Mouse (Mus musculus) kidney, adult 2 months (tissue): ENCODE measurements around the gene Hbb-bt. TPM values are rescaled to one million over a fixed set of nuclear protein-coding genes. Genes with fewer than 3 reads are reported as not detected.
"Not testable (repeated sequence)": the region's sequence is repeated elsewhere in the genome, so short reads cannot be mapped to it uniquely, and the experiment has no call there.

Experiments
- DNase-seq: peaks from one replicate; pipeline ENCODE4 v3.0.0; 2021
- H3K27ac ChIP-seq: fragments of 200-500 bp; 2 replicates; pipeline ENCODE4 v1.5.1; 2012; ENCODE audit warnings: low read depth, low read length, control low read depth, inconsistent platforms; ENCODE audit not compliant: insufficient read depth
- H3K27me3 ChIP-seq: fragments of 200-500 bp; replicated peaks from 2 replicates; pipeline ENCODE4 v1.6.1; 2012; ENCODE audit warnings: mild to moderate bottlenecking, moderate library complexity, low read length, inconsistent platforms; ENCODE audit not compliant: control insufficient read depth, insufficient read depth
- H3K36me3 ChIP-seq: fragments of 200-500 bp; 2 replicates; pipeline ENCODE4 v1.6.1; 2012; ENCODE audit warnings: mild to moderate bottlenecking, moderate library complexity, low read length, inconsistent platforms; ENCODE audit not compliant: control insufficient read depth, insufficient read depth
- H3K4me1 ChIP-seq: fragments of 200-500 bp; 2 replicates; pipeline ENCODE4 v1.6.1; 2011; ENCODE audit warnings: low read length; ENCODE audit not compliant: control insufficient read depth, insufficient read depth
- H3K4me3 ChIP-seq: fragments of 200-500 bp; 2 replicates; pipeline ENCODE4 v1.5.1; 2011; ENCODE audit warnings: mild to moderate bottlenecking, low read depth, low read length, control low read depth; ENCODE audit not compliant: insufficient read depth
- CTCF ChIP-seq: fragments of 200-500 bp; conservative IDR thresholded peaks from 2 replicates; pipeline ENCODE4 v1.5.1; 2011; ENCODE audit warnings: low read depth, mild to moderate bottlenecking, control low read depth, low read length, moderate library complexity, mixed read lengths; ENCODE audit not compliant: insufficient read depth, insufficient read length
- POLR2A ChIP-seq: fragments of 200-500 bp; IDR thresholded peaks from one replicate; pipeline ENCODE4 v1.6.1; 2011; ENCODE audit warnings: low read depth, low read length, control low read depth
- WGBS: fragments of 180-500 bp; shearing (Covaris S2); methylation state at CpG from one replicate; pipeline ENCODE4 v1.1.7; 2018; 5-methylcytosine and 5-hydroxymethylcytosine counted together
- polyA plus RNA-seq: library from polyadenylated mRNA; depleted of rRNA; stranded (reverse); fragments of >200 nt; gene quantifications from 2 replicates; pipeline ENCODE4 v1.2.3, GENCODE M21; 2012

The Hbb-bt gene
- polyA plus RNA-seq, 1 experiment, result 441 TPM

- TF ChIP-seq POLR2A, result no peak
- no peak for TF ChIP-seq CTCF
- no peak for DNase-seq
- WGBS, result 44% methylated on average over 1 of the region's 1 CpGs
- Histone ChIP-seq H3K27ac (no peak overlapping the region), H3K36me3 (no peaks in the 10 kb centered on the region), H3K4me1 (no peaks in the 10 kb centered on the region), H3K4me3 (no peak overlapping the region), H3K27me3 (no peaks in the 10 kb centered on the region)
Measured at GRCm38 (mm10) chr7:103812174-103812573, 1.6 kb downstream of the Hbb-bt start.

DNA sequence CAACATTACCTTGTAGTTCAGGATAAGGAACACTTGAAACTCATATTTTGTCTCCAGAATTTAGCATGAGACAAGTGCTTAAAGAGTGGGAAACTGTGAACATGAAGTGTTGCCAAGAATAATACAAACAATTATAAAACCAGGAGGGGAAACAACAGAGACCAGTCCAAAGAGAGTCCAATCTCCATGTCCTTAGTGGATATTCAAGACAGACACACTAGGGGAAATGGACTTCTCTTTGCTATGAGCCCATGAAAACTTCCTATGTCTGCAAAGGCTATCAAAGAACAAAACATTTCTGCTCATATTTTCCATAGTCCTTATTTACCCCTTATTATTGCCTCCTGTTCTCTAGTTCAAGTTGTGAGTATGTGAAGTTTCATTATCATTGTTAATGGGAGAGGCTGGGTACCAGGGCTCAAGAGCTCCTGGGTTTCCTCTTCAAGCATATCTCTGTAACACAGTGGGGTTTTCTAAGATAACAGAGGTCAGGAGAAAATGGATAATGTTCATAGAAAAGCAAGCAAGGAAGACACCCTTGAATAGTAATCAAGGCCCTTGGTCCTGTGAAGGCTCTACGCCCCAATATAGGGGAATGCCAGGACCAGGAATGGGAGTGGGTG lies 2.5 kb downstream of the Hbb-bt start:
- H3K36me3 ChIP-seq, result no peaks in the 10 kb centered on the region
- no peaks in the 10 kb centered on the region for H3K4me1 ChIP-seq
- no peak for DNase-seq
- H3K27me3 ChIP-seq, result no peaks in the 10 kb centered on the region
- no peak overlapping the region for H3K27ac ChIP-seq
- 84% methylated on average over 1 of the region's 1 CpGs for whole genome bisulfite sequencing
- TF ChIP-seq CTCF, result no peak
- TF ChIP-seq POLR2A, result no peak
- H3K4me3 ChIP-seq, result no peak overlapping the region

DNA sequence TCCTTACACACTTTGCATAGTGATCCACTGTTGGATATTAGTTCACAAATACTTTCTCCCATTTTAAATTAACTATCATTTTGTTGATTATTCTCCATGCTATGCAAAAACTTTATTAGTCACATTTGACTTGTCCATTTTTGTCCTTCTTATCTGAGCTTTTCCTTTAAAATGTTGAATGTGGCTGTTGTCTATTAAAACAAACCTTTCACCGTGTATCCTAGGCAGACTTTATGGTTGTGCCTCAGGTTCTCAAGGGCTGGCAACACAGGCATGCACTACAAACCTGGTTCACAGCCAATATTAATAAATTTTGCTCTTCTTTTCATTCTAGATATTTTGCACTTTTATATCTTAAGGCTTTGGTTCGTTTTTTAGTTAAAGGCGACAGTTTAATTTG lies 3.0 kb downstream of the Hbb-bt start:
- TF ChIP-seq POLR2A (no peak), CTCF (no peak)
- H3K4me3 ChIP-seq, result no peak overlapping the region
- H3K27ac ChIP-seq, result no peak overlapping the region
- no peaks in the 10 kb centered on the region for H3K27me3 ChIP-seq
- 69% methylated on average over 3 of the region's 3 CpGs for WGBS
- H3K4me1 ChIP-seq, result no peaks in the 10 kb centered on the region
- no peak for DNase-seq
- H3K36me3 ChIP-seq, result no peaks in the 10 kb centered on the region

GRCm38 (mm10) chr7:103810296-103810695 lies 3.5 kb downstream of the Hbb-bt start:
- no peaks in the 10 kb centered on the region for H3K36me3 ChIP-seq
- no peaks in the 10 kb centered on the region for H3K4me1 ChIP-seq
- no peaks in the 10 kb centered on the region for H3K27me3 ChIP-seq
- no peak for DNase-seq
- TF ChIP-seq CTCF, result no peak
- TF ChIP-seq POLR2A, result no peak
- WGBS, result 81% methylated on average over 1 of the region's 1 CpGs
- no peak overlapping the region for H3K27ac ChIP-seq
- no peak overlapping the region for H3K4me3 ChIP-seq

DNA sequence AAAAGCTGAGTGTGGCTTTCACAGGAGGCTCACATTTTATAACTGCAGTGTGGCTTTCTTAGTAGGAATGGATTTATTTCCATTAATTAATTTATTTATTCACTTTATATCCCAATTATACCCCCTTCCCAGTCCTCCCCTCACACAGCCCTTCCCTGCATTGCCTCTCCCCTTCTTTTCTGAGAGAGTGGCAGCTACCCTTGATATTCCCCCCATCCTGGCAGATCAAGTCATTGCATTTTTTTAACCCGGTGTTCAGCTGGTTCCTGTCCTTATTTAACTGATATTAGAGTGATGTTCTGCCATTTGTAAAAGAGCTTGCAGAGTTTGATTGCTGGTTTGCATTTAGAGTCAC lies 4.0 kb downstream of the Hbb-bt start:
- WGBS, result 58% methylated on average over 1 of the region's 1 CpGs
- no peak for TF ChIP-seq POLR2A
- TF ChIP-seq CTCF, result no peak
- no peak overlapping the region for H3K27ac ChIP-seq
- no peaks in the 10 kb centered on the region for H3K36me3 ChIP-seq
- no peaks in the 10 kb centered on the region for H3K4me1 ChIP-seq
- no peak for DNase-seq
- no peak overlapping the region for H3K4me3 ChIP-seq
- H3K27me3 ChIP-seq, result no peaks in the 10 kb centered on the region

GRCm38 (mm10) chr7:103808971-103809800 lies 4.6 kb downstream of the Hbb-bt start:
- 57% methylated on average over 5 of the region's 5 CpGs for WGBS
- no peaks in the 10 kb centered on the region for H3K36me3 ChIP-seq
- H3K4me1 ChIP-seq, result no peaks in the 10 kb centered on the region
- no peaks in the 10 kb centered on the region for H3K27me3 ChIP-seq
- no peak overlapping the region for H3K27ac ChIP-seq
- TF ChIP-seq CTCF, result no peak
- TF ChIP-seq POLR2A, result no peak
- no peak overlapping the region for H3K4me3 ChIP-seq
- no peak for DNase-seq

GRCm38 (mm10) chr7:103808120-103808519 lies 5.7 kb downstream of the Hbb-bt start:
- 63% methylated on average over 2 of the region's 2 CpGs for WGBS
- H3K4me3 ChIP-seq, H3K36me3 ChIP-seq, H3K4me1 ChIP-seq, DNase-seq, H3K27me3 ChIP-seq, H3K27ac ChIP-seq: not testable (repeated sequence)

- H3K4me3 ChIP-seq, result no peak overlapping the region
Measured at GRCm38 (mm10) chr7:103806856-103807255, 6.9 kb downstream of the Hbb-bt start.

More at GRCm38 (mm10) chr7:103806856-103807255, 6.9 kb downstream of the Hbb-bt start:
- DNase-seq, result peak; percentile 4
- Histone ChIP-seq H3K27me3 (no peaks in the 10 kb centered on the region), H3K36me3 (no peaks in the 10 kb centered on the region), H3K27ac (no peak overlapping the region), H3K4me1 (no peaks in the 10 kb centered on the region)
- WGBS, result 49% methylated on average over 1 of the region's 1 CpGs
- TF ChIP-seq CTCF (0 out of 2 replicates have a peak, but pooled peaks have one; percentile 20), POLR2A (no peak)
